Mouse (Mus musculus): ENCODE measurements around the gene P2ry12.

- no peak for TF ChIP-seq POLR2A (IDR thresholded peaks at IDR 0.05; ENCODE audit: borderline replicate concordance, extremely low read depth, insufficient read depth, insufficient read length, poor library complexity, severe bottlenecking)
- TF ChIP-seq CTCF (IDR thresholded peaks at IDR 0.05; ENCODE audit: borderline replicate concordance, extremely low read depth, insufficient read depth, insufficient read length): no peak
Measured at GRCm38 (mm10) chr3:59174426-59175154, 88.1 kb downstream of the P2ry12 start.

All from brain, embryonic 14.5 days (tissue).